Mouse (Mus musculus) urinary bladder, adult 2 months (tissue): ENCODE data around the gene Hbb-bs. TPM values are rescaled to one million over a fixed set of nuclear protein-coding genes. Genes with fewer than 3 reads are reported as not detected.
"Not testable (repeated sequence)": the region's sequence is repeated elsewhere in the genome, so short reads cannot be mapped to it uniquely, and the experiment has no call there.

Experiments used
- DNase-seq: peaks from one replicate; pipeline ENCODE4 v3.0.0; 2022; ENCODE audit warnings: low spot score
- polyA plus RNA-seq: library from polyadenylated mRNA; depleted of rRNA; stranded (reverse); fragments of >200 nt; gene quantifications from 2 replicates; pipeline ENCODE4 v1.2.3, GENCODE M21; 2012; rRNA removed

Hbb-bs gene
- polyA plus RNA-seq = 257 and 296 TPM in 2 replicates

- DNase-seq = no peak
Measured at GRCm38 (mm10) chr7:103827808-103828207, at the start of gene Hbb-bs. TSS of gene Hbb-bs (minus strand) at chr7:103828096.

GRCm38 (mm10) chr7:103877093-103877492 lies 49.2 kb upstream of the Hbb-bs start:
- no peak for DNase-seq

GRCm38 (mm10) chr7:103874451-103874850 lies 46.6 kb upstream of the Hbb-bs start:
- no peak for DNase-seq

GRCm38 (mm10) chr7:103873064-103873463 lies 45.2 kb upstream of the Hbb-bs start:
- DNase-seq = no peak

- DNase-seq = no peak
Measured at GRCm38 (mm10) chr7:103870667-103871066, 42.8 kb upstream of the Hbb-bs start.

- no peak for DNase-seq
Measured at GRCm38 (mm10) chr7:103865716-103866115, 37.8 kb upstream of the Hbb-bs start.

GRCm38 (mm10) chr7:103861531-103861930 lies 33.6 kb upstream of the Hbb-bs start:
- no peak for DNase-seq

GRCm38 (mm10) chr7:103860855-103861254 lies 33.0 kb upstream of the Hbb-bs start:
- no peak for DNase-seq

GRCm38 (mm10) chr7:103859076-103859475 lies 31.2 kb upstream of the Hbb-bs start:
- DNase-seq = no peak

- DNase-seq = no peak
Measured at GRCm38 (mm10) chr7:103854669-103855068, 26.8 kb upstream of the Hbb-bs start.

- no peak for DNase-seq
Measured at GRCm38 (mm10) chr7:103853090-103853489, 25.2 kb upstream of the Hbb-bs start, which contains the start of gene Hbb-y. TSS of gene Hbb-y (minus strand) at chr7:103853216.

- DNase-seq = no peak
Measured at GRCm38 (mm10) chr7:103844525-103845325, 16.8 kb upstream of the Hbb-bs start.

GRCm38 (mm10) chr7:103843034-103843433 lies 15.1 kb upstream of the Hbb-bs start, which contains the start of gene Hbb-bh1:
TSS of gene Hbb-bh1 (minus strand) at chr7:103843164.
- DNase-seq = no peak

- no peak for DNase-seq
Measured at GRCm38 (mm10) chr7:103840268-103840667, 12.4 kb upstream of the Hbb-bs start, which contains the start of gene Hbb-bh2. TSS of gene Hbb-bh2 (minus strand) at chr7:103840520.

GRCm38 (mm10) chr7:103827139-103827538 lies 757 bp downstream of the Hbb-bs start:
- not testable (repeated sequence) for DNase-seq

GRCm38 (mm10) chr7:103826255-103826887 lies 1.5 kb downstream of the Hbb-bs start:
- DNase-seq = no peak

GRCm38 (mm10) chr7:103825536-103826254 lies 2.2 kb downstream of the Hbb-bs start:
- no peak for DNase-seq

- no peak for DNase-seq
Measured at GRCm38 (mm10) chr7:103824597-103824996, 3.3 kb downstream of the Hbb-bs start.

- not testable (repeated sequence) for DNase-seq
Measured at GRCm38 (mm10) chr7:103815085-103815484, 12.8 kb downstream of the Hbb-bs start.

- DNase-seq = no peak
Measured at GRCm38 (mm10) chr7:103813766-103814165, 14.1 kb downstream of the Hbb-bs start, which contains the start of gene Hbb-bt. TSS of gene Hbb-bt (minus strand) at chr7:103813996.

GRCm38 (mm10) chr7:103813152-103813551 lies 14.7 kb downstream of the Hbb-bs start:
- not testable (repeated sequence) for DNase-seq

- DNase-seq = no peak
Measured at GRCm38 (mm10) chr7:103812174-103812573, 15.7 kb downstream of the Hbb-bs start.
